Mouse (Mus musculus) adrenal gland, adult 8-10 months (tissue): ENCODE data around the gene Gm4737. TPM values are rescaled to one million over a fixed set of nuclear protein-coding genes. Genes with fewer than 3 reads are reported as not detected.
"Not testable (repeated sequence)": the region's sequence is repeated elsewhere in the genome, so short reads cannot be mapped to it uniquely, and the experiment has no call there.

Experiments used
- DNase-seq: peaks from one replicate; pipeline ENCODE4 v3.0.0; 2022
- total RNA-seq, 4 experiments: library from RNA; stranded (reverse); gene quantifications; 2 replicates each; pipeline ENCODE4 v1.2.4; 2022

Gene Gm4737
- 10 to 100 TPM; 26.7 to 32.2 (median 27.6) TPM for total RNA-seq

- DNase-seq = not testable (repeated sequence)
These were observed at the start of gene Gm4737 for GRCm38 (mm10) chr16:46154832-46155231. Gm4737 (minus strand) TSS chr16:46155077.

DNA sequence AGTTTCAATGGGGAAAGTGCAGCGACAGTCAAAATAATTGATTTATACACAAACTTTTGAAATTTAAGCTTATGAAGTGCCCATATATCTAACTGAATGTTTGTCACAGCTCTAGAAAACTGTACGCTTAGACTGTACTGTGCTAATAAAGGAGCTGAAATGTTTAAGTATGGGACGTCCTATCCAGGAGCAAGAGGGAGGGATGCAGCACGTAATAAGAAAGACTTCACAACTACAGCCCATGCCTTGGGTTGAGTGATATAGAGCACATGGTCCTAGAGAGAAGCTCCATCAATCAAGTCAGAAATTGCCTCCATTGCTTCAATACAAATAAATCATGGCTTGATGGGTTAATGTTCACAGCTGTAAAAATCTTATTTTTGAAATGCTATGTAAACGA is 40.9 kb upstream of the Gm4737 start:
- DNase-seq = no peak

DNA sequence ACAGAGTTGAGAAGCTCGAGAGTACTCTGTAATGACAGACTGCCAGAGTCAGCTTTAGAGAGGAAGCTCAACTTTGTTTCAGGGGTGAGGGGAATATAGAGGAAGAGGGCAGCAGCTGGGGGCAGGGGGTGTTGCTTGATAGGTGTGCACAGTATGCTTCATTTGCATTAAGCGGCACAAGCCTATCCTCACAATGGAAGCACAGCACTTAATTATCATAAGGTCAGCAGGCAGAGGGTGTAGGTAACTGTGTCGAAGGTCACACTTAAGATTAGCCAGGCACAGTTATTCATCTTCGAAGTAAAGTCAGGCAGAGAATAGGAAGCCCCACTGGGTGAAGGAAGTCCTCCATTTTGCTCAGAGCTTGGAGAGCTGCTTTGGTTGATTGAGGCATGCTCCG is 28.2 kb upstream of the Gm4737 start:
- DNase-seq = no peak

- no peak for DNase-seq
These were observed 23.4 kb upstream of the Gm4737 start for GRCm38 (mm10) chr16:46178121-46178801.

GRCm38 (mm10) chr16:46173039-46173438 is 18.2 kb upstream of the Gm4737 start:
- no peak for DNase-seq

- no peak for DNase-seq
These were observed 12.1 kb upstream of the Gm4737 start for GRCm38 (mm10) chr16:46166971-46167370.

DNA sequence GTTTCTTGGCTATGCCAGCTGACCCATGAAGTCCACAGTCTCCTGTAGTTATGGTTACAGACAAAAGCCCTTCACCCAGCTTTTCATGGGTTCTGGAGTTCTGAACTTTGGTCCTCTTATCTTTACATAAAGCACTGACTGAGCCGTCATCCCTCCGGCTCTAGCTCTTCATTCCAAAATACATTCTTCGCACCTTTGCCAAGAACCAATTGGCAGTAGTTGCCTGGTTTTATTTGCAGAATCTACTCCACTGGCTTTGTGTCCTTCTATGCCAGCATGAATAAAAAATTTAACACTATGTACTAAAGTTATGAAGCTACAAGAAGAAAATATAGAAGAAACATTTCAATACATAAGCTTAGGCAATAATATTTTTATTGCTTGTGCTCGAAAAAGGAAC is 10.4 kb upstream of the Gm4737 start:
- DNase-seq = no peak

- DNase-seq = no peak
These were observed 3.7 kb downstream of the Gm4737 start for GRCm38 (mm10) chr16:46151141-46151540.

DNA sequence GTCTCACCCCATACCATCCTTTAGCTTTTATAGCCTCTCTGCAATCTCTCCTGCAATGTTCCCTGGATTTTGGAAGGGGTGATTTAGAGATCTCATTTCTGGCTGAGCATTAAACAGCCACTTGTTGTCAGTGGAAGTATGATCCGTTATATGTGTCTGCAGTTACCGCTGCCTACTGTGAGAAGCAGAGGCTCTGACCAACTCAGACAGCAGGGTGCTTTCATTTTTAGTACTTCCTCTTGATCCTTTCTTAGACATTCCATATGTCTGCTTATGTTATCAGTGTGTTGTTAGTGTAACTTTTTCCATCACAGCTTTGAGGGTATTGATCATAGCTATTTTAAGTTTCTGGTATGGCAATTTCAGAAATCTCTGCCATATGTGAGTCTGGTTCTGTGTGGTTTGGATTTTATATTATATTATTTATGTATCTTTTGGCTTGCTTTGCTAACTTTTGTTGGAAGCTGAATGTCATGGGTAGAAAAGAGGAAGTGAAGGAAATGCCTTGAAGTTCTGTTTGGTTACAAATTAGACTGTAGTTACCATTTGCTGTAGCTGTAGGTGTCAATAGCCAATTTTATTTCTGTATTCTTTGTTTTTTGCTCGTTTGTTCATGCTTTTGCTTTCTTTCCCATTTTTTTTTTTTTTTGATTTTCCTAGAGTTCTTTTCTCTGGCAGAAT is 6.1 kb downstream of the Gm4737 start:
- DNase-seq = no peak

- DNase-seq = peak; percentile 3
These were observed 7.9 kb downstream of the Gm4737 start for GRCm38 (mm10) chr16:46146962-46147361.

DNA sequence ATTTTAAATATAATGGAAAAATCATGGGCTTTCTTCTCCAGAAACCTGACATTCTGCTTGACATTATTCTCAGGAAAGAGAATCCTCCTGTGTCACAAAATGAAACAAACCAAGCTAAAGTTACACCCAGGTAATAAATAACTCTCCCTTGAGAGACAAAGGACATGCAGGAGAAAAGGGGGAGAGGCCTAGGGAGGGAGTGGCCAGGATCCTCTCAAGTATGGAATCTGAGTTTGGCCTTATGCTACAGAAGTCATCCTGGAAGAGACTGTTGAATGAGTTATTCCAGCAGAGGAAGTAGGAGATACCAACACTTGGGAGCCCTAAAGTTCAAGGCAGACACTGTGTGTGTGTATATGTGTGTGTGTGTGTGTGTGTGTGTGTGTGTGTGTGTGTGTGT is 32.6 kb downstream of the Gm4737 start:
- DNase-seq = no peak

DNA sequence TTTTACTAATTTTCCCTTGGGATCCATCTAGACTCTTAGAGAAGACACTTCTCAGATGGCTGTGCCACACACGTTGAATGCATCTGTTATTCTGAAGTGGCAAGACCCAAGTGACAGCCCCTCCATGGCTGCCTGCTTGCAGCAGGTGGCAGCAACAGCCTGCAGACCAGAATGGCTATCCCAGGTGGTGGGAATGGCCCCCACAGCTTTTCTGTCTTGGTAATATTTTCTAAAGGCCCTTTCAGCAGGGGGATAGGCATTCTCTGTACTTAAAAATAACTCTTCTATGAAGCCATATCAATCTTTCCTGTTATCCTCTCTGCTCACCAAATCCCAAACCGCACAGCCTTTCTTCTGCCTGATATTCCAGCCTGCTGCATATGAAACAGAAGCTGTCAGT is 33.5 kb downstream of the Gm4737 start:
- DNase-seq = no peak

- DNase-seq = no peak
These were observed 34.3 kb downstream of the Gm4737 start for GRCm38 (mm10) chr16:46120607-46121006.

DNA sequence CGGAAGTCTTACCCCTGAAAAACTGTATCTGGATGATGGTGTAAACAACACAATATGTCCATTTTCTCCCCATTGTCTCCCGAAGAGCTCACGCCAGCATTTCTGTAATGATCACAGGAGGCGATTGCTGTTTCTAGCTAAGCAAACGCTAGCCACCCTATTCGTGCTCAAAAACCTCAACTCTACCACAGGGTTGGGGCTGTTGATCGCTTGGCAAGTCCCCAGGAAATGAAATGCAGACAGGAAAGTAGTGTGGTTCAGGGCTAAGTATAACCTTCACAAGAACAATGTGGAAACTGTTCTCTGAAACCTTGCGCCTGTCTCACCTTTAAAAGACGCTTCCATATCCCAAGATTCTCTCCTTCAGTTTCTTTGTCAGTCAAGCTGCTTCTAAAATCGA is 34.9 kb downstream of the Gm4737 start, which contains the start of gene Cd96:
Gene Cd96 (minus strand): TSS at position 232 of the 400 bp plus-strand sequence.
- no peak for DNase-seq

DNA sequence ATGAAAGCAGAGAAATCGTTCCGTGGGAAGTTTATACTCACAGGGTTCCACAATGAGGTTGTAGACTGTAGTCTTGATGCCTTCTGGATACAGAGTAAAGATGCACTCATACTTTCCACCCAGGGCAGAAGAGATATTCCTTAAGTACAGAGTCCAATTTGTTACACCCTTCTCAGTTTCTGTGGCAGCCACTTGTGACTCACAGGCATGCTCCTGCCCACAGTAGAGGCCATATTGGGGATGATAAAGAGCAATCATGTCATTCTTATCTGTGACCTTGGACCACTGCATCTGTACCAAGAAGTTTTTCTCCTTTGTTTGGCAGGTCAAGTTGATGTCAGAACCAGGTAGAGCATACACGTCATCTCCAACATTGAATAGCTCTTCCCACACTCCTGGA is 37.2 kb downstream of the Gm4737 start:
- DNase-seq = no peak

DNA sequence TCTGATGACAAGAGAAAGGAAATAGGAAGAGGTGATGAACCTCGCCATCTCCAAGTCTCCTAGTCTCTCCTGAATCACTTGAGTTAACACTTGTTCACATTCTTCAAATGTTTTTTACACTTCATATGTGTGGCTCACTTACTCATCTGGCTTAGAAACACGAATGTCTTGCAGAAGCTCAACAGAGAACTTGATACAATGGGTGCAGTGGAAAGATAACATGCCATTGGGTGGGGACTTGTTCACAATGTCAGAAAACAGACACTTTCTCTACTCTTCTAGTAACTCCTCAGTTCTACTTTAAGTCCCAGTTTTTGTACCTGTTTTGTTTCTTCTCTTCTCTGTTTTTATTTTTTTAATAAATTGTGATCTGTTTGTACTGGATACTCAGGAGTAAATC is 40.1 kb downstream of the Gm4737 start:
- DNase-seq = no peak

DNA sequence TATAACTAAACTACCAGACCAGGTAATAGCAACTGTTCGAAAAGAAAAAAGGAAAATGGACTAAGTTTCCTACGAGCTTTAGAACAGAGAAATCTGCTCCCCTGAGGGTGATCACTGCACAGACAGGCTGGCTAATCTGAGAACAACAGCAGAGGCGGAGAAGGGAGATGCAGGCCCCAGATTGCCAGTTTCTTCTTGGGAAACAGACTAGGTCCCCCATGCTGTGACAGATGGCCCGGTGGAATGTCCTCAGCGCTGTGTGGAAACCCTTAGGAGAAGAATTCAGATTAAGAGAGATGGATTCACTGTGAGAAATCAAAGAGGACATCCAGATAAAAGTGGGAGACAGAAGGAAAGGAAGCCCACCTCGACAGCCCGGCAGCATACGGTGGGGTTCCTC is 45.3 kb downstream of the Gm4737 start:
- no peak for DNase-seq

DNA sequence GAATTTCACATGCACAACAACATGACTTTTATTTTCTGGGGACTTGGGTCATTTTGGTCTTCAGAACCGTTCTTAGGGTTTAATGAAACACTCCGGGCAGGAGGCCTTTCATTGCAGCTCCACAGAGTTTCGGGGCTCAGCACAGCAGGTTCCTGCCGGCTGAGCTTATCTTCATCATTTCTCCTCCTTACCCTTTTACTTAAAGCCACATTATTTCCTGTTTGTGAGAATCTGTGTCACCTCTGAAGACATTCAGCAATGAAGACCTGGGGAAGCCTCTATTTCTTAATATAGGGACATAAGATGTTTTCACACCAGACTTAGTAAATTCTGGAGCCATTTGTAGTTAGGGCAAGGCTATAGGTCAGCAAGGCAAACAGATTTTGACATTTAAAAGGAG is 47.4 kb downstream of the Gm4737 start:
- DNase-seq = no peak

DNA sequence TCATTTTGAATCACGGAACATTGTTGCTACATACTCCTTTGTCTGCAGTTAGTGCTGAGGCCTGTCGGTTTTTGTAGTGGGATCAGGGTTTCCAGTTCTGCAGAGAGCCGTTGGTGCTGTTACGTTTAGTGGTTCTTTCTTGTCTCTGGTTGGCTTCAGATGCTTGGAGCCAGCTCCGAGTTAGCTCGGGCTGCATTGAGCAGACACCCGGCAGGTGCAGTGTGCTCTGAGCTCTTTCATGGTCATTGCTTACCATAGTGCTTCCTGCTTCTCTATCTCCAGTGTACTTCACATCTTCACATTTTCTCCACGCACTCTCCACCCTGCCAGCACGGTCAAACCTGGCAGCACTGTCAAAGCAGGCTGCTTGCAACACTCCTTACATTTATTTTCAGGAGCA is 50.4 kb downstream of the Gm4737 start:
- no peak for DNase-seq

Other genes starting within 250 kb of the Gm4737 start
- 10 to 100 TPM; 29.4 to 56.4 (median 41.4) TPM for gene Phldb2, start 201.5 kb downstream of the Gm4737 start, total RNA-seq
- gene Plcxd2, start 144.9 kb downstream of the Gm4737 start, total RNA-seq = 1 to 10 TPM in 1 of 4 experiments, under 1 TPM in 3; 0.59 to 2.6 (median 0.85) TPM
- under 1 TPM in 2 of 4 experiments, not detected in 2; 0.21 to 0.30 TPM for gene Cd96, start 34.8 kb downstream of the Gm4737 start, total RNA-seq